Mouse (Mus musculus) CH12F3 (cell line): ENCODE data around the gene Gm49333.
"Not testable (repeated sequence)": the region's sequence is repeated elsewhere in the genome, so short reads cannot be mapped to it uniquely, and the experiment has no call there.

Experiments
- in situ Hi-C: fragments of 300-500 bp; cut with MboI; formaldehyde crosslinking; loops from 2 replicates; pipeline ENCODE4 v1.14.3; 2020; ENCODE audit warnings: low sequenced_read_pairs

The Gm49333 gene

DNA sequence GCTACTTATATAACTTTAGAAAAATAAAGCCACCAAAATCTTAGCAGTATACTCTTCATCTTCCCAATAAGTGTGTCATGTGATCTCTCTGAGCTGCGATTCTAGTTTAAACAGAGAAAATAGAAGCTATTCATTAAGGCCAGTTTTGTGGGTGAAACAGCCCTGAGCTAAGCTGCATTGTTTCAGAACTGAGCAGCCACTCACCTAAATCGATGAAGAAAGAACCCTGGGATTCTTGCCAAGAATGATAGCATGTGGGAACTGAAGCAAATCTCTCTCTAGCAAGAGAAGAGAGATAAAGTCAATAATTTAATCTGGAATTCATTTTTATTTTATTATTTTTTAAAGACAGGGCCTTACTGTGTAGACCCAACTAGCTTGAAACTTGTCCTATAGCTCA lies 11.8 kb downstream of the Gm49333 start:
- in situ Hi-C loops = no loop called here

DNA sequence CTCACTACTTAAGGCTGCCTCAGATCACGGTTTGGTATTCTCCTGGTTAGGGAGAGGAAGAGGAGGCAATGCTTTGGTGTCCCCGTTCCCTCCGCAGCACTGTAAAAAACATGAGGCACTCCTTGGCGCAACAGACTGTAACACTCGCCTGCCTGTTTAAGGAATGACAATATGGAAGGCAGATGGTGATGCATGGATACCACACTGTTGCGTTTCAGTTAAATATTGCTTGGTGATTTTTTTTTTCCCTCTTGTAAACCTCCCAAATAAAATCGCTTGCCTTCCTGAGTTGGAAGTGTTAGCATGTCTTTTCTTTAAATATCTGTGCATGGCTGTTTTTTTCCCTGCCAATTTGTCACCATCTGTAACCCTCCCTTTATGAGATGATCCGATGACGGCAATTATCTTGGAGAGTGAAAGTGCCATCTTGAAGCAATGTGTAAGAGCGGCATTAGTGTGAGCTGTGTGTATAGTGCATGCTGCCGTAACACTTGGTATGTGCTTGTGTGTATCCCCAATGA lies 17.5 kb downstream of the Gm49333 start:
- in situ Hi-C loops = no loop called here

DNA sequence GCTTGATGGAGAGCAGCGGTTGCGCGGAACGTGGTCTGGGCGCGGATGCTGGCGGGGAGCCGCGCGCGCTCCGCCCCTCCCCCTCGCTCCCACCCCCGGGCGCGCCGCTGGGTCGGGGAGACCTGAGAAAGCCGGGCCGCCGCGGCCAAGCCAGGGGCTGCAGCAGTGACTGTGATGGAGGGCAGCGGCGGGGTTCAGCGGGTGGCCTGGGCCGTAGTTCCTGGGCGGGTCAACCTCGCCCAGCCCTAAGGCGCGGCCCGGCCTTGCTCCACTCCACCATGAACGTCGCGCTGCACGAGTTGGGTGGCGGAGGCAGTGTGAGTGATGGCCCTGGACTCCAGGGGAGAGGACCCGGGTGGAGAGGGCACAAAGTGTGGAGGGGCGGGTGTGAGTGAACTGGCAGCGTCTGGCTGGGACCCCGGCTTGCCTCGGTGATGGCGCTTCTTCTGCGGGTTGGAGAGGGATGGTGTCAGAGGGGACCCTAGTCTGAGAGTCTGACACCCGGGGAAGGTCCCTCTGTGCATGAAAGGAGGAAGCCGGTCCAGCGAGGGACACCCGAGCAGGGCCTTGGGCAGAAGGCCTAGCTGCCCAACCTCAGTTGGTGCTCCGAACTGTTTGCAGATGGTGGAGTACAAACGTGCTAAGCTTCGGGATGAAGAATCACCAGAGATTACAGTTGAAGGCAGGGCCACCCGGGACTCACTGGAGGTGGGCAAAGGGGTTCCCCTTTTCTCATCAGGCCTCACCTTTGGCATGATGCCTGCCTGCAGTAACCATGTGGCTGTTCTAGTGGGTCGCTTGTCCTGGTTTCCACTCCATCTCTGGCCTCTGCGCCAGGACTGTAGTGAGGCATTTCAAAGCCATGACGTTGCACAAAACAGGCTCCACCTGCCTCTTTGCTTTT lies 18.6 kb downstream of the Gm49333 start, which contains the start of gene Ece2:
Gene Ece2, plus strand, starts transcription at position 98 of the 904 bp plus-strand sequence.
- in situ Hi-C loops = no loop called here

DNA sequence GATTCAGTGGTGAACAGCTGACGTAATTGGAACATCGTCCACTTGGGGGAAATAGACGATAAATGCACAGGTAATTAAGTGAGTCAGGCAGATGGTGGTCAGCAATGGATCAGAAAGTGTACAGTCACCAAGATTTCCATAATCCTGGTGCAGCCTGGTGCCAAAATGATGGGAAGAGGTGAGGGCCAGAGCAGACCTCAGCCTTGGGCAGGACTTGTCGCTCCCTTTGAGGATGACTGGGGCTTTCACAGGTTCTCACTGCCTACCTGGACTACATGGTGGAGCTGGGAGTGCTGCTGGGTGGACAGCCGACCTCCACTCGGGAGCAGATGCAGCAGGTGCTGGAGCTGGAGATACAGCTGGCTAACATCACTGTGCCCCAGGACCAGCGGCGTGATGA lies 26.0 kb downstream of the Gm49333 start:
- in situ Hi-C loops = no loop called here

DNA sequence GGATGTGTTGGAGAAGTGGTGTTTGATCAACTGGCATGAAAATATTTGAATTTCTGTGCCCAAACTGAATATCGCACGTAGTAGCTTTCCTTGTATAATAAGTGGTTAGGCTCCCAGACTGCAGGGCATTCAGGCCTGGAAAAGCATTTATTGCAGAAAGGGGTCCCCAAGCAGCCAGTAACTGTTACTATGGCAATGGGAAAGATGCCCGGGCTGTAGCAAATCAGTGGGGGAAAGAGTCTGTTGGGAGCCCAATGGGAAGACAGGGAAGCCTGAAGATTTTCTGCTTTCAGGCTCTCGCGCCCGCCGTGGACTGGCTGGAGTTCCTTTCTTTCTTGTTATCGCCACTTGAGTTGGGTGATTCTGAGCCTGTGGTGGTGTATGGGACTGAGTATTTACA lies 27.0 kb downstream of the Gm49333 start:
- in situ Hi-C loops = no loop called here

DNA sequence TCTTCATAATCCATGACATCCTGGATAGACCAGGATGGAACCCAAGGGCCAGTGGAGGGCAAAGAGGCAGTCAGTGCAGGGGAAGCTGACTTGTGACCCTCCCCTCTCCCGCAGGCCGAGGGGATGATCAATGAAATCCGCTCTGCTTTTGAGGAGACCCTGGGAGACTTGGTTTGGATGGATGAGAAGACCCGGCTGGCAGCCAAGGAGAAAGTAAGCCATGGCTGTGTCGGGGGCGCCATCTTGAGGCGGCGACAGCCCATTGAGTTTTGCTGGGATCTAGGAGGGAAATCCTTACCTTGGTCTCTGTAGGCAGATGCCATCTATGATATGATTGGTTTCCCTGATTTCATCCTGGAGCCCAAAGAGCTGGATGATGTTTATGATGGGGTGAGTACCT lies 30.8 kb downstream of the Gm49333 start:
- in situ Hi-C loops = loop anchor here (10.0 kb wide), 1 partner anchor 137 kb away; no protein-coding TSS in a partner anchor

DNA sequence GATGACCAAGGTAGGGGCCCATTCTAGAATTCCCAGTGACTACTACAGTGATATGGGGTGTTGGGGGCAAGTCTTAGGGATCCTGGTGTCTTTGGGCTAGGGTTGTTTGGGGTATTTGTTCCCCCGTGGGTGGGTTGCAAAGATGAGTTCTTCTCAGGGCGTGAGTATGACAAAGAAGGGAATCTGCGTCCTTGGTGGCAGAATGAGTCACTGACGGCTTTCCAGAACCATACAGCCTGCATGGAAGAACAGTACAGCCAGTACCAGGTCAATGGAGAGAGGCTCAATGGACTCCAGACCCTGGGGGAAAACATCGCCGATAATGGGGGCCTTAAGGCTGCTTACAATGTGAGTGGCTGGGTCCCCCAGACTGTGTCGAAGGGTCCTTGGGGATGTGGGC lies 32.5 kb downstream of the Gm49333 start:
- in situ Hi-C loops = loop anchor here (10.0 kb wide), 1 partner anchor 139 kb away; no protein-coding TSS in a partner anchor

DNA sequence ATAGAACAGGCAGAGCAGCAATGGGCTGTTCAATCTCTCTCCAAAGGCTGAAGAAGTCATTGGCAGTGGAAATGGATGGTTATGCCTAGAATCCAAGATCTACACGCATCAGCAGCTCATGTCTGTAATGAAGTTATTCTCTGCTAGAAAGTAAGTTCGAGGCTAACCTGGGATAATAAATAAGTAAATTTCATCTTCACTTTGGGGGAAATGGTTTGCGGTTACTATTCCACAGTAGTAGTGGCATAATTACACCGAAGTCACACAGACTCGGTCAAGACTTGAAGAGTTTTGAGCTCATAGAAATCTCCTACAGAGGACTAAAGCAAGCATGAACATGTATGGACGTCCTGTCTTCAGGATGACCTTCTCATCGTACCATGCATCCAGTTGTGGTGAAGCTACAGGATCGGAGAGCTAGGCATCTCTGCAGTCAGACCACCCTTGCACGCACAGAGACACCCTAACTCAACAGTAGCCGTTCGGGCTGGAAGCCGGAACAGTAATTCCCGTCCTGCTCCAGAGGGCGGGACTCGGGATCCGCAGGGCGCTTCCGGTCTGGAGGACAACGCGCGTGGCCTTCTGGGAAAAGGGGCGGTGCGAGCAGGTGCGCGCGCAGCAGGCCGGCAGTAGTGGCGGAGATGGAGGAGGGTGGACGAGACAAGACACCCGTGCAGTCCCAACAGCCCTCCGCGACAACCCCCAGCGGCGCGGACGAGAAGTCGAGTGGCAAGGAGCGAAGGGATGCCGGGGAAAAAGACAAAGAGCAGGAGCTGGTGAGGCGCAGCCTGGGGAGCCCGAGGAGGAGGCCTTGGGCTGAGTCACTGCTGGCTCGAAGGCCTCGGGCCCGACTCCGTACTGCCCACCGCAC lies 39.9 kb downstream of the Gm49333 start, which contains the start of gene Psmd2:
Gene Psmd2, plus strand, starts transcription at position 577 of the 871 bp plus-strand sequence.
- in situ Hi-C loops = no loop called here

DNA sequence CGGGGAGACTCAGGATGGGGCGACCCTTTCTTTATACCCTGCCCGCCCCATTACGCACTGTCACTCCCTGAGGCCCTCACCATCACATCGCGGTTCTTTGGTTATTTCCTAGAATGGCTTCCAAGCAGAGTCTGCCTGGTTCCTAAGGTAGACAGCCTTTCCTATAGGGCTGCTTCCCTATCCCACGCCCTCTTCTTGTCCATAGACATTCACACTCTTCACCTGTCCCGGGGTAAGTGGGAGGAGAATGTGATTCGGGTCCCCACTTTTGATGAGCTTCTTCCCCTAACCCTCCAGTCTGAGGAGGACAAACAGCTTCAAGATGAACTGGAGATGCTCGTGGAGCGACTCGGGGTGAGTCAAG lies 40.5 kb downstream of the Gm49333 start:
- in situ Hi-C loops = no loop called here

DNA sequence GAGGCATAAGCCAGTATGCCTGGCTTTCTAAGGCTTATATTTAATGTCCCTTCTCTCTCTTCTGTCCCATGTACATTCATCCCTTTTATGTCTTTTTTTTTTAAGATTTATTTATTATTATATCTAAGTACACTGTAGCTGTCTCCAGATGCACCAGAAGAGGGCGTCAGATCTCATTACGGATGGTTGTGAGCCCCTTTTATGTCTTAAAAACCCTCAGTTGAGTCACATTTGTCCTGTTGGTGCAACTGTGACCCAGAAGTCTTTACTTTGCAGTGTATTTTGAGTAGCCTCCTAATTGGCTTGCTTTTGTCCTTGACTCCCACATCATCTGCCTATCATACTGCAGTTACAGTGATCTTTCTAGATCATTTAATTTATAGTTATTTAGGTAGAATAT lies 41.9 kb downstream of the Gm49333 start:
- in situ Hi-C loops = no loop called here

DNA sequence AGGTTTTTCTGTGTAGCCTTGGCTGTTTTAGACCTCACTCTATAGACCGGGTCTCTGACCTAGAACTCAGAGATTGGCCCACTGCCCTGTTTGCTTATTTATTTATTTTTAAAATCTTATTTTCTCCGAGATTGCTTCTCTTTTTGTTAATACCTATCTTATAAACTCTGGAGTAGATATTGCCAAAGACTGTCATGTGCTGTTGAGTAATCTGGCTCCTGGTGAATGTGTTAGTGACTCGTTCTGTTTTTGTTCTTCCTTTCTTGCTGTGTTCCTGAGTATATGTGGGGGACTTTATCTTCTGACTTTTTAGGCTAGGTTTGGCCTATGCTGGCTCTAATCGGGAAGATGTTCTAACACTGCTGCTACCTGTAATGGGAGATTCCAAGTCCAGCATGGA lies 46.3 kb downstream of the Gm49333 start:
- in situ Hi-C loops = no loop called here

DNA sequence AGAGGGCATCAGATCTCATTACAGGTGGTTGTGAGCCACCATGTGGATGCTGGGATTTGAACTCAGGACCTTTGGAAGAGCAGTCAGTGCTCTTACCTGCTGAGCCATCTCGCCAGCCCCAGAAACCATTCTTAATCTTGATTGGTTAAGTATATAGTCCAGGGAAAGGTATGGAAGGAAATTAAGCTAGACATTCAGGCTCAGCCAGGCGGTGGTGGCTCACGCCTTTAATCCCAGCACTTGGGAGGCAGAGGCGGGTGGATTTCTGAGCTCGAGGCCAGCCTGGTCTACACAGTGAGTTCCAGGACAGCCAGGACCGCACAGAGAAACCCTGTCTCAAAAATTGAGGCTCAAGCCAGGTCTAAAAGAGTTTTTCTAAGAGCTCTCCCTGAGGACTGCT lies 56.6 kb downstream of the Gm49333 start, which contains the start of gene Eif4g1:
Gene Eif4g1, plus strand, starts transcription at position 301 of the 400 bp plus-strand sequence.
- in situ Hi-C loops = not testable (repeated sequence)

DNA sequence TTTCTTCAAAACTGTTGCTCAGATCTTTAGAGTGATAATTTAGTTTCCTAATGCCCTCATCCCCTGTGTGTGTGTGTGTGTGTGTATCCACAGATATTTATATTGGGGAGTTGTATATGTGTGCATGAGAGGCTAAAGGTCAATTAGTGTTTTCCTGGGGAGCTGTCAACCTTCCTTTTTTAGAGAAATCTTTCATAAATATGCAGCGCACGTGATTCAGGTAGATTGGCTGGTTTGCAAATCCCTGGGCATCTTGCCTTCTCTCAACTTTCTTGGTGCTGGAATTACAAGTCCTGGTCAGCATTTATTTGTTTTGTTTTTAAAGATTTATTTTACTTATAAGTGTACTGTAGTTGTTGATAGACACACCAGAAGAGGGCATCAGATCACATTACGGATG lies 58.9 kb downstream of the Gm49333 start:
- in situ Hi-C loops = no loop called here

DNA sequence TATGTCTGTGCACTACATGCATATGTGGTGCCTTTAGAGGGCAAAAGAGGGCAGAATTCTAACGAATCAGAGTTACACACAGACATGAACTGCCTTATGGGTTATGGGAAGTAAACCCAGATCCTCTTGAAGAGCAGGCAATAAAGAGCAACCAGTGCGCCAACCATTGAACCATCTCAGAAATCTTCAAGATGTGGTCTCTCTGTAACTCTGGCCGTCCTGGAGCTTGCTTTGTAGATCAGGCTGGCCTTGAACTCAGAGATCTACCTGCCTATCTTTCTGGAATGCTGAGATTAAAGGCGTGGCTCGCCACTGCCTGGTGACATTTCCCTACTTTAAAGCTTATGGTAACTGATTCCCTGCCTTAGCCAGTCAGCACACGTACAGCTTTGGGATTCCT lies 60.5 kb downstream of the Gm49333 start:
- in situ Hi-C loops = no loop called here

DNA sequence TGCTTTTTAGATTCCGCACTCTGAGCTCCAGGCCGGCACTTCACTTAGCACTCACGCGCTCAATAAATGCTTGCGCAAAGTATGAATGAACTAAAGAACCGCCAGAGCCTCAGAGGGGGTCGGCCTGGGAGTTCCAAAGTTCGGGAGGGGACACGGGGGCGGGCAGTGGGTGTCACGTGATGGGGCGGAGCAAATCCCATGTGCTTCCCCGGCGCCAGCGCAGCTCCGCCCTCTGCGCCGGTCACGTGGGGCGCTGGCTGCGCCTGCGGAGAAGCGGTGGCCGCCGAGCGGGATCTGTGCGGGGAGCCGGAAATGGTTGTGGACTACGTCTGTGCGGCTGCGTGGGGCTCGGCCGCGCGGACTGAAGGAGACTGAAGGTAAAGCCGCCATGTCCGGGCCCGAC lies 61.1 kb downstream of the Gm49333 start:
- in situ Hi-C loops = no loop called here

DNA sequence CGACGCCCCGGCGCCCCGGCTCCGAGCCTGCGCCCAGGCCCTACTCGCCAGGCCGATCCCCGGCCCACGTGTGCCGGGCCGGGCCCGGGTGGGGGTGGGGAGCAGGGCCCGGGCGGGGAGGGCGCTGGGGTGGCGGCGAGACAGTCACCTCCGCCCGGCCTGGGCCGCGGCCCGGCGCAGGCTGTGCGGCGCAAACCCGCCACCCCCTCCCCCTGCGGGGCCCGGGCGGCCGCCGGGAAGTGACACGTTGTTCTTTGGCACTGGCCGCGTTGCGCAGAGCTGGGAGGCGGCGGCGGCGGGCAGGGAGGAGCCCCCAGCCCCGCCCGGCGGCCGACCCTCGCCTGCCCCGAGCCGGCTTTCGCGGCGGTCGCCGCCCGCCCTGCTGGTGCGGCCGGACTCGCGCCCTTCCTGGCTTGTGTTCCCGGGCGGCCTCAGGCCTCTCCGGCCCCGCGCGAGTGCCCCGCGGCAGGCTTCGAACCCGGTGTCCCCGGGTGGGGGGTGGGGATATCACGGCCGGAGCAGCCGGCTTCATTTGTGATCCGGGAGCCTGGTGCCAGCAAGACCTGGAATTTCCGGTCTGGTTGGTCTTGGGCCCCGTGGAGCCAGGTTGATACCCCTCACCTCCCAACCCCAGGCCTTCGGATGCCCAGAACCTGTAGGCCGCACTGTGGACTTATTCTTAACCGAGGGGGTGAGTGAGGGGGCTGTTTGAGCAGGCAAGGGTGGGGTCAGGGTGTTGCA lies 61.7 kb downstream of the Gm49333 start:
- in situ Hi-C loops = no loop called here

DNA sequence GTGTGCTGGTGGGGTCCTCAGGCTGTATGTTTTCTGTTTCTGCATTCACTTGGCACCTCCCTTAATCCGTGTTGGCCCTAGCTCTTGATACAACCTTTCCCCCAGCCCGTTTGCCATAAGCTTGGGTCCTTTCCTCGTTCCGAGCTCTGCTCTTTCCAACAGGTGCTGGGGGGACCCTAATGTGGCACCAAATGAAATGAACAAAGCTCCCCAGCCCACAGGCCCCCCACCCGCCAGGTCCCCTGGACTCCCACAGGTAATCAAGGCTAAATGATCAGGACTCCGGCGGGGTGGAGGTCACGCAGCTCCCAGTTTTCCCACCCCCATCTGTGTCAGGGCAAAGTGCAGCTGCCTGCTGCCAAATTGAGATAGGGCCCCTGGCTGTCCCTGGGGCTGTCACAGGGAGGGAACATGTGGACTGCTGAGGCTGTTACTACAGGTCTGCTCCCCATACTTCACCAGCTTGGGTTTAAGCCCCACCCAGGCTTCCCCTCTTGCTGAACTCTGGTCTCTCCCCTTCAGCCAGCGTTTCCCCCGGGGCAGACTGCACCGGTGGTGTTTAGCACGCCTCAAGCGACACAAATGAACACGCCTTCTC lies 62.4 kb downstream of the Gm49333 start:
- in situ Hi-C loops = no loop called here

DNA sequence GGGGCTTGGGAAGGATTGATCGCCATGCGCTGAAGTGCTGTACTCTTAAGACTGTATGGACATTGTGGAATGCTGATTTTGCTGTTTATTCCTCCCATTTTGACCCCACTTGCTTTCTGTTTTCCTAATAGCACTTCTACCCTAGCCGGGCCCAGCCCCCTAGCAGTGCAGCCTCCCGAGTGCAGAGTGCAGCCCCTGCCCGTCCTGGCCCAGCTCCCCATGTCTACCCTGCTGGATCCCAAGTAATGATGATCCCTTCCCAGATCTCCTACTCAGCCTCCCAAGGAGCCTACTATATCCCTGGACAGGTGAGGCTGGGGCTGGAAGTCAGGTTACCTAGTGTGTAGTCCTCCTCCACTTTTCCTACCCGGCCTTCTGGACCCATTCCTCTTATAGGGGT lies 63.8 kb downstream of the Gm49333 start:
- in situ Hi-C loops = no loop called here

DNA sequence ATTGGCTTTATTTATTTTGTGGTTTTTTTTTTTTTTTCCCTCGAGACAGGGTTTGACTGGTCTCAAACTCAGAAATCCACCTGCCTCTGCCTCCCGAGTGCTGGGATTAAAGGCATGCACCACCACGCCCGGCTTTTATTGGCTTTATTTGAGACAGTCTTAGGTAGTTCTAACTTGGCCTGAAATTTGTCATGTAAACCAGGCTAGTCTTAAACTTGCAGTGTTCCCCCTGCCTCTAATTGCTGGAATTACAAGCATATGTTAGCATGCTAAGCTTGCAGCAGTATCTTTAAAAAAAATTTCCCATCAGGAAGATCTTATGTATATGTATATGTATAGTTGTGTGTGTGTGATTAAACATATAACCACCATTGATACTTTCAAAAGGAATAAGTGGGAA lies 65.3 kb downstream of the Gm49333 start:
- in situ Hi-C loops = no loop called here

DNA sequence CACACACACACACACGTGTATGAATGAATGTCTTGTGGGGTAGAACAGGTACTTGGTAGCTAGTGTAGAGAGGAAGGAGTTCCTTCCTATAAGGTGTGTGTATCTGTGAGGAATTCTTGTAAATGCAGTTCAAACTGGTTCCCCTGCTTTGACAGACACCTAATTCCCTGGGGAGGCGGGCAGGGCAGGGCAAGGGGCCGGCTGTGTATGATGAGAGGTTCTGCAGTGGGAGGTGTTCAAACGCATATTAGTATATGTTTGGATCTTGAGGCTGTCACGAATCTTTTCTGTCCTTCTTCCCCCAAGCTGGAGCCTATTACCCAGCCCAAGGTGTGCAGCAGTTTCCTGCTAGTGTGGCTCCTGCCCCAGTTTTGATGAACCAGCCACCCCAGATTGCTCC lies 66.0 kb downstream of the Gm49333 start:
- in situ Hi-C loops = no loop called here
